Mouse (Mus musculus): Measurements from ENCODE around the gene Bzw2.

DNA sequence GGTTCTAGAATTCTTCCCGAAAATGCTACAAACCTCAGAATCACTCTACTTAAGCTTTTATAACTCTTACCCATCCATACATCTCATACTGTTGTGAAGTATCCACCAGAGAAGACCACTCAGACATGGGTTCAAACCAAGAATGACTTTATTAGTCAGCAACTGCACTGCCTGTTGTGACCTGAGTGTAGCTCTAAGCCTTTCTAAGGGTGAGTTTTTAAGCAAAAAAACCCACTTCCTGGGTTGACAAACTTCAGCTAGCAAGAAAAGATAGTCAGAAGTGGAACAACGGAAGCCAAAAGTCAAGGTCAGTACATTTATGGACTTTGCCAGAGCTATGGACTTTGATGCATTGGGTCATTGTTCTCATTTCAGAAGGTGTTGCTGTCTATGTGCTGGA, 90.3 kb downstream of the Bzw2 start:
- TF ChIP-seq CTCF (IDR thresholded peaks at IDR 0.05; ENCODE audit: extremely low read depth, insufficient read depth, low read length) (no peak), POLR2A (IDR thresholded peaks at IDR 0.05; ENCODE audit: extremely low read depth, insufficient read depth, low read length) (no peak)
